8 mouse cellular contexts compared by ENCODE assay signal in genomic region chr2:125470553-125471295, GRCm38 (mm10). TPM values are rescaled to one million over a fixed set of nuclear protein-coding genes. Genes with fewer than 3 reads are reported as not detected.
A peak's percentile ranks its signal among the peaks of the same experiment; 100 is the strongest.
DNase-seq lines count a peak whose midpoint lies in the region; ATAC-seq lines count a peak whose summit lies in the region.

No protein-coding gene starts in this region.

- no peak overlapping the region for H3K9ac ChIP-seq in midbrain, embryonic 16.5 days (ENCODE audit: low read depth, low read length)

- ATAC-seq in erythroid progenitor cell, adult 5-6 weeks (replicated peaks; ENCODE audit: low FRiP score, poor library complexity, severe bottlenecking) = no peak
- no peak for ATAC-seq in midbrain, embryonic 16.5 days

- no peaks in the 10 kb centered on the region for H3K9me3 ChIP-seq in midbrain, embryonic 16.5 days (replicated peaks; ENCODE audit: control insufficient read depth, low read length, poor library complexity, severe bottlenecking)

- peak; percentile 12 for DNase-seq in layer of hippocampus, adult 11-12 months (ENCODE audit: low spot score)
- no peak for DNase-seq in layer of hippocampus, adult 18-20 months (ENCODE audit: low spot score in 2 of 2)
- DNase-seq in brain, adult 2 months (ENCODE audit: low read depth, low spot score) = peak; percentile 55
- peak; percentile 84 to 92 for DNase-seq in heart, adult 18-20 months
- DNase-seq in kidney, postnatal 36 days = peak; percentile 40 to 56
- DNase-seq in telencephalon, adult 2 months (ENCODE audit: low read depth, low spot score) = peak; percentile 21

- no peak overlapping the region for H3K4me3 ChIP-seq in midbrain, embryonic 16.5 days (ENCODE audit: low read depth, low read length)

- H3K36me3 ChIP-seq in midbrain, embryonic 16.5 days (ENCODE audit: control insufficient read depth, insufficient read depth, low read length) = peaks cover 5% of the 10 kb centered on the region; the same call in 1 of the 2 replicates

- no peak overlapping the region for H3K4me2 ChIP-seq in midbrain, embryonic 16.5 days (ENCODE audit: low read length)

- WGBS in midbrain, embryonic 16.5 days = 69% methylated on average over 8 of the region's 8 CpGs

- H3K27me3 ChIP-seq in midbrain, embryonic 16.5 days (ENCODE audit: control insufficient read depth, insufficient read depth, low read depth, low read length) = no peaks in the 10 kb centered on the region

- no peak overlapping the region for H3K27ac ChIP-seq in midbrain, embryonic 16.5 days (ENCODE audit: low read length)

- no peaks in the 10 kb centered on the region for H3K4me1 ChIP-seq in midbrain, embryonic 16.5 days (ENCODE audit: control insufficient read depth, insufficient read depth, low read length)

RNA-seq across cellular contexts. Expression of gene Gm9913, which starts 34.2 kb away (rescaled TPM):
- under 1 TPM; 0.30 to 0.53 TPM for total RNA-seq in layer of hippocampus, adult 18-20 months (2021)
- under 1 TPM; 0.30 to 0.41 TPM for total RNA-seq in heart, adult 18-20 months (2021)
- not detected in 2 replicates for total RNA-seq in erythroid progenitor cell, adult 5-6 weeks (2015; ENCODE audit: low replicate concordance)
- not detected in 2 replicates for total RNA-seq in erythroid progenitor cell, adult 5-6 weeks (2017; ENCODE audit: low replicate concordance)
- polyA plus RNA-seq in midbrain, embryonic 16.5 days (2015; fragmentation: Nextera tagmentation; extraction: Ambion mirVana) = 0.09 and 0.14 TPM in 2 replicates

RNA-seq across cellular contexts. Expression of gene Fbn1, which starts 37.1 kb away (rescaled TPM):
- total RNA-seq in layer of hippocampus, adult 18-20 months (2021) = 1 to 10 TPM; 6.8 to 7.6 TPM
- total RNA-seq in heart, adult 18-20 months (2021) = 10 to 100 TPM; 28.6 to 33.5 TPM
- under 0.01 TPM in 2 replicates for total RNA-seq in erythroid progenitor cell, adult 5-6 weeks (2015; ENCODE audit: low replicate concordance)
- total RNA-seq in erythroid progenitor cell, adult 5-6 weeks (2017; ENCODE audit: low replicate concordance) = under 0.01 and 0.83 TPM in 2 replicates
- 1.8 and 2.1 TPM in 2 replicates for polyA plus RNA-seq in midbrain, embryonic 16.5 days (2015; fragmentation: Nextera tagmentation; extraction: Ambion mirVana)

Comparison
In these comparisons a context has a peak if more than half of its experiments do, and no peak if none do; other contexts are left out.
1. DNase-seq: peak in layer of hippocampus, adult 11-12 months (single experiment), brain, adult 2 months (single experiment), heart, adult 18-20 months (2 of 2), kidney, postnatal 36 days (2 of 2) and telencephalon, adult 2 months (single experiment); none in layer of hippocampus, adult 18-20 months (0 of 2).
2. RNA of gene Fbn1, which starts 37.1 kb away (total RNA-seq): 28.6 to 33.5 TPM in heart, adult 18-20 months and 6.8 to 7.6 TPM in layer of hippocampus, adult 18-20 months; under 0.01 to 0.83 TPM in erythroid progenitor cell, adult 5-6 weeks; every median in the first group is over 4 times any median in the second.